Mouse (Mus musculus) cerebellum, postnatal 36 days (tissue): ENCODE results near the gene Foxi3.

ENCODE experiments used
- DNase-seq, 2 experiments: peaks; one replicate each; pipeline ENCODE4 v3.0.0; 2021 to 2022; ENCODE audit warnings: mixed read lengths in 2 of 2

Gene Foxi3

GRCm38 (mm10) chr6:70996123-70996723 is 39.9 kb downstream of the Foxi3 start:
- no peak for DNase-seq

- no peak for DNase-seq
Observed at GRCm38 (mm10) chr6:71002656-71003055, 46.3 kb downstream of the Foxi3 start.

GRCm38 (mm10) chr6:71004161-71004560 is 47.8 kb downstream of the Foxi3 start:
- no peak for DNase-seq
